Mouse (Mus musculus) cerebellum, postnatal 14 days (tissue): Measurements from ENCODE around the gene Ggt7.
"Not testable (repeated sequence)": the region's sequence is repeated elsewhere in the genome, so short reads cannot be mapped to it uniquely, and the experiment has no call there.

Source experiments
- DNase-seq, 2 experiments: peaks; one replicate each; pipeline ENCODE4 v3.0.0; 2021; ENCODE audit warnings: mixed read lengths in 2 of 2

Ggt7 gene

DNA sequence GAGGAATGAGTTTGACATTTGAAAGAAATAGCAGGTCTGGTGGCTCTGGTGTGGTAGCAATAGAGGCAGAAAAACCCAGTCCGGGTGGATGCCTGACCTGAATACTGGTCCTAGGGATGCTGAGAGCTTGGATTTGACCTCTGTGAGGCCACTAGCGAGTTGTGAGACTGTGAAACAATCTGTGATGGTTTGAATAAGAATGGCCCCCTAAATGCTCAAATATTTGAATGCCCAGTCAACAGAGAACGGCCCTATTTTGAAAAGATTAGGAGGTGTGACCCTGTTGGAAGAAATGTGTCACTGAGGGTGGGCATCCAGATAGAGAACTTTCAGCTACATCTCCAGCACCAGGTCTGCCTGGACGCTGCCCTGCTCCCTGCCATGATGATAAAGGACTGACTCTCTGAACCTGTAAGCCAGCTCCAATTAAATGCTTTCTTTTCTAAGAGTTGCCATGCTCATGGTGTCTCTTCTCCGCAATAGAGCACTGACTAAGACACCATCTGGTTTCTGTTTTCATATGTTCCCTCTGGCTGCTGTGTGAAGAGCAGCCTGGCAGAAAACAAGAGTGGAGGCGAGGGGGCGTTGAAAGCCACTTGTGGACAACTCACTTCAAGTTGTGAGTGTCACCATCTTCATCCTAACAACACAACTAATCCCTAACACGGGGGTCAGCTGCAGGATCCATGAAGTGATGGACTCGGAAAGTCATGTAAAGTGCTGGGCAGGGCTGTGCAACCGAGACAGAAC is 10.1 kb downstream of the Ggt7 start:
- DNase-seq, result no peak

DNA sequence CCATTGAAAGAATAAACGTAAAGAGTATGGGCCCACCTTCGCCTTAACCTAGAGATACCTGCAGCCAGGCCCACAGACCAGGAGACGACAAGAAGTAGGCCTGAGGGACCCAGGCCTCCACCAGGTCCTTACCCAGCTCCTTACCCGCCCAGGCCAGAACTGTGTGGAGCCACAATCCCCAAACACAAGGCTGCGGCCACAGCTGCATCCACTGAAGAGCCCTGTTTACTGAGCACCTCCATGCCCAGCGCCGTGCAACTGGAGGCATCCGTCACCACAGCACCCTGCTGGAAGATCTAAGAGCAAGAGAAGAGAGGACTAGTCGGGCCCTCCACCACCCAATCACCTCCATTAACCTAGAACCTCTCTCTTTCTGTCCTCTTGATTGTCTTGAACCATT is 12.2 kb downstream of the Ggt7 start:
- no peak for DNase-seq

DNA sequence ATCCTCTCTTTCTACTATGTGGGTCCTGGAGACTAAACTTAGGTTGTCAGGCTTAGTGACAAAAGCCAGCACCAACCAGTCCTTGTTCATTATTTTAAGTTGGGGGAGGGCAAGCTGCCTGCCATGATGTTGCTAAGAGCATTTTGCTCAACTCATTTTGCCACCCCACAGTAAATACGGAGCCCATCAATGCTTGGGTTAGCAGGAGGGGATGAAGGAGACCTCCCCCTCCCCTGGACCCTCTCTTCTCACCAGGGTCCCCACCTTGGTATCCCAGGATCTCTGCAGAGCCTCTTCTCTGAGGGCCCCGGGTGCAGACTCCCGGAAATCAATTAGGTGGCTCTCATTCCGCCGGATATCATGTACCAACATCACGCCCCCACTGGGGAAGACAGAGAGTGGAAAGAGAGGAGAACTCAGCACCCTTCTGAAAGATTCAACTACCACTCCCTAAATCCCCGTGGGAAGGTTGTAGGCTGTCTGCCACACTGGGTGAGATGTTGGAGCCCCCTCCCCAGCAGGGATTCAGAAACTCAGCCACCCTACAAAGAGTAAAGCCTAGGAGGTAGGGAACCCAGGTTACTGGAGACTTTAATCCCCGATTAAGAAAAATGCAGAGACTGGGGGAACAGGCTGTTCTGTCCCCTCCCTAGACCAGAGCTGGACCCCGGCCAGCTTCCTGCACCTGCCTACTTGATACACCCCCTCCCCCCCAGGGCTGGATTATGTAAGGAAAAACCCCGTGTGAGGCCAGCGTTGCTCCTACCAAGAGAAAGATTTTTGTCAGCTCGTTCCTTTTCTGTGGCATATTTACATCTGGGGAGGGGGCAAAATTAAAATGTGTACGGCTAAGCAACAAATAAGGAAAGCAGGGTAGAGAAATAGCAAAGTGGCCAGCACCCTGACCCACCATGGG is 13.3 kb downstream of the Ggt7 start:
- DNase-seq, result peak; percentile 42 to 66

DNA sequence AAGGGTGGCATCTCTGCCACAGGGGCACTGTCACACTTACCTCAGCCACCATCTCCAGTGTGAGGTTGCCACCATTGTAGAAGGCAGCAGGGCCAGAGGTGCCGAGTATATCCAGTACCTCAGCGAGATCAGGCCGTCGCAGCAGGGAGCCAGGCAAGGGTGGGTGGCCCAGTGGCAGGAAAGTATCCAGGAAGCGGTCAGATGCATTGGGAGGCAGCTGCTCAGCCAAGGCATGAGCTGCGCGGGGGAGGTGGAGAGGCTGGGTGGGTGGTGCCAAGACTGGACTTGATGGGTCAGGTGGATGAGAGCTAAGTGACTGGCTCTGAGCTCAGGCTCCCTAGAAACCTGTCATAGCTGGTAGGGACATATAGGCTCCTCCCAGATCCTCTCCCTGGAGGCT is 15.4 kb downstream of the Ggt7 start:
- DNase-seq, result no peak

DNA sequence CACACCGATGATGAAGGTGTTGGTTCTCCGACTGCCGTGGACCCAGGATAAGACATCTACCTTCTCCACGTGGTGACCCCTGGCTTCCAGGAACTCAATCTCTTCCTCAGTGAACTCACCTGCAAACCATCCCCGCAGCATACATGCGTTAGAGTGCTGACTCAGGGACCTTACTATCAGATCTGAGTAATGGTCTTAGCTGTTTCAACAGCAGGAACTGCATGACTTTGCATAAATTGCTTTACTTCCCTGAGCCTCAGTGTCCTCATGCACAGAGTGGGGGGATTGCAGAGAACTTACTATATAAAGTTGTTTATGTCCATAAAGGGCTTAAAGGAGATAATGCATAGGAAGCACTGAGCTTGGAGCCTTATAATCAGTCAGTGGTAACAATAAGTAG is 27.0 kb downstream of the Ggt7 start:
- DNase-seq, result no peak

DNA sequence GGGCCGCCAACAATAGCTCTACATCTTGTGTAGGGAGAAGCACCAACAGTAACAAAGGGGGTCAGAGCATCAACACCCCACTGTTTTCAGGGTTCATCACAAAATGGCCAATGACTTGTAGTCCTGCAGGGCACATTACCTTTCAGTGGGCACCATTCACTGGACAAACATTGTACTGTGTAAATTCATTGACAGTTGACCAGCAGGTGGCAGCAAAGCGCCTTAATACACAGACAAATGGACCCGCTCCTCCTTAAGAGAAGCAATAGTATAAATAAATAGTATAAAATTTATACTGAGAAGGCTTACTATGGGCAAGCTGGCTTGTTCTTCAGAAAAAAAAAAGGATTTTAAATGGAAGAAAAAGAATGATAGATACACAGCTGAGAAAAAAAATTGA is 36.0 kb downstream of the Ggt7 start:
- peak; percentile 70 to 83 for DNase-seq

DNA sequence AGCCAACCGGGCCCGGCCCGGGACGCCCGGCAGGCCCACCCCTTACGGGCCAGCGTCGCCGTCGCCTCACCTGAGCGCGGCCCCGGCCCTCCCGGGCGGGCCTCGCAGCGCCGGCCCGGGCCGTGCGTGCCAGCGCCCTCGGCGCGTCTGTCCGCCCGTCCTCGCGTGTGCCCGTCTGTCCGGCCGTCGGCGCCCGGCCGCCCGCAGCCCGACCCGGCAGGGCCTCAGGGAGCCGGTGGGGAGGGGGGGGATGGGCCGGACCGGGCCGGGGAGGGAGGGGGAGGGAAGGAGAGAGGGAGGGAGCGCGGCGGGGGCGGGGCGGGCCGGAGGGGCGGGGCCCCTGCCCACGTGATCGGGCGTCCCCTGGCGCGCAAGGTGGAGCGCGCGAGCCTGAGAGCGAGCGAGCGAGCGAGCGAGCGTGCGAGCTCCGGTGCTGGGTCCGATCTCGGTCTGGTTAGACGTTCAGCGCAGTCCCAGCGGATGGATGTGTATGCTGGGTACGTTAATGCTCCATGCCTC is 44.4 kb downstream of the Ggt7 start, which contains the start of gene Ncoa6:
TSS of gene Ncoa6 (minus strand) at position 325 of the 519 bp plus-strand sequence.
- peak; percentile 88 for DNase-seq

DNA sequence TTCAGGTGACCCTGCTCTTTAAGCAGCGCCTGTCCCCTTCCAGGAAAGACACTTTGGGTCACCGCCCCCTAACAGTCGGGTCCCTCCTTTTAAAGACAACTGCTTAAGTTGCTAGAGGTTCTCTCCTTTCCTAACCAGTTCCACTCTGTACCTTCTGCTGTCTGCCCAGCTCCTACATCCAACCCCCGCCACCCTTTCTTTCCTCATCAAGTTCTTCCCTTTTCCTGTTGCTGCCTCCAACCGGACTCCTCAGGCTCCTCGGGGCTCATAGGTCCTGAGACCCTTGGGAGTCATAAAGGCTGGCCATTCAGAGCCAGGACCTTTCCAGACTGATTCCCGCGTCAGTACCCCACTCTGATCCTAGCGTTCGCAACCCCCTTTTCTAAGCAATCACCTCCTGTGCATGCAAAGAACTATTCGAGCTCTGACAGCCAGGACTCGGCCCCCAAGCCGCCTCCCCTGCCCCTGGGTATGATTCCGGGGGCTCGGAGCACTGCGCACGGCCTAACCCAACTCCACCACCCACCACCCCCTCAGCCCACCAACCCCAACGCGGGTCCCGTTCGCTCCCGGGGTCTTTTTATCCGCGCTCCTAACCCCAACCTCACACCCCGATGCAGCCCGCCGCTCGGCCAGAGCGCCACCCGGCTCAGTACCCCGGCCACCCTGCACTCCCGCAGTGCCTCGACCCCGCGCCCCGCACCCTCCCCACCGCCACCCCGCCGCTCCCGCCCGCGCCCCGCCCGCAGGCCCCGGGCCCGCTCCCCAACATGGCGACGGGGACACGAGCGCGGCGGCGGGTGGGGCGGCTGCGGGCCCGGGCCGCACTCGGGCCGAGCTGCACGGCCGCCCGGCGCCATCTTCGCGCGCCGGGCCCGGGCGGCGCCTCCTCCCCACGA is 45.1 kb downstream of the Ggt7 start:
- peak; percentile 56 to 61 for DNase-seq

DNA sequence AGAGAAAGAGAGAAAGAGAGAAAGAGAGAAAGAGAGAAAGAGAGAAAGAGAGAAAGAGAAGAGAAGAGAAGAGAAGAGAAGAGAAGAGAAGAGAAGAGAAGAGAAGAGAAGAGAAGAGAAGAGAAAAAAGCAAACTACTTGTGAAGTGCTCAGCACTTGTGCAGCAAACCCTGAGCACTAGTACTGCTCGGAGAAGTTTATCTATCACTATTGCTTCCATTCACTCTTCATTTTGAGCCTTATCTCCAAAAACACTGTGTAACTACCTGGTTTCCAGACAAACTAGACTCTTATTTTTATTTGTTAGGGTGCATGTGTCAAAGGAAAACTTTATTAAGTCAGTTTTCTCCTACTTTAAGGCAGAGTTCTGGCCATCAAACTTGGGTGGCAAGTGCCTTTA is 51.2 kb downstream of the Ggt7 start:
- no peak for DNase-seq

DNA sequence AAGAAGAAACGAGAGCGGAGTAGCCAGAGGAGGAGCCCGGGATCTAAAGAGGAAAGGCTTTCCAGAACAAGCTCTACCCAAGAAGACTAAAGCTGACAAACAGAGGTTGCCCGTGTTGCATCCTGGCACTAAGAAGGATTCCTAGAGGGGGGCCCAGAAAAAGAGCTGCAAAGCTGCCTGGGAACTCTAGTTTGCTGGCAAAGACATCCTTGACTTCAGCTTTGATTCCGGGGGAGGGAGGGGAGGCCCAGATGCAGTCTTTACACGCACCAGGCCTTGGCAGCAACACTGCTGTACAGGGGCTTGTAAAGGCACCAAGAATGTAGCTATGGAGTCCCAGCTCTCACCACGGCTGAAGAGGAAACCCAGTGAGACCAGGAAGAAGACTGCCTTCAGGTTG is 64.4 kb downstream of the Ggt7 start:
- DNase-seq, result peak; percentile 6 to 18

DNA sequence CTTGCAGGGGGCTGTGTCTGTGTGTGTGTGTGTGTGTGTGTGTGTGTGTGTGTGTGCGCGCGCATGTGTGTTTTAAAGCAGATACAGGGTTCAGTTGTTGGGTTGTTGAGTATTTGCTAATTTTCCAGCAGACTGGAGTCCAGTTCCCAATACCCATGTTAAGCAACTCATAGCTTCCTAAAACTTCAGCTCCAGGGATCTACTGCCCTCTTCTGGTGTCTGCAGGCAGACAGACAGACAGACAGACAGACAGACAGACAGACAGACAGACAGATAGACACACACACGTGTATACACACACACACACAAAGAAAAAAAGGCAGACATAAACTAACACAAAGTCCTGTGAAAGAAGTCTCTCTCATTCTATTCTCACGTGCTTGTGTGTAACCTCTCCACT is 66.8 kb downstream of the Ggt7 start:
- no peak for DNase-seq

DNA sequence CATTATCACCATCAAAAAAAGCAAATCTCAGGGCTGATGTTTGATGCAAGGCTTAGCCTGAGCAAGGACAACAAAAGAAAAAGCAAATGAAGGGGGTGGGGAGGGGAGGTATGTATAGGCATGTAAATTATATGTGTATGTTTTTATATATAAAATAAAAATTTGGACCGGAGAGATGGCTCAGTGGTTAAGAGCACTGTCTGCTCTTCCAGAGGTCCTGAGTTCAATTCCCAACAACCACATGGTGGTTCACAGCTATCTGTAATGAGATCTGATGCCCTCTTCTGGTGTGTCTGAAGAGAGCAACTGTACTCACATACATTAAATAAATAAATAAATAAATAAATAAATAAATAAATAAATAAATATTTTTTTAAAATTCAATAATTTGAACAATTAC is 70.1 kb downstream of the Ggt7 start:
- DNase-seq, result not testable (repeated sequence)

DNA sequence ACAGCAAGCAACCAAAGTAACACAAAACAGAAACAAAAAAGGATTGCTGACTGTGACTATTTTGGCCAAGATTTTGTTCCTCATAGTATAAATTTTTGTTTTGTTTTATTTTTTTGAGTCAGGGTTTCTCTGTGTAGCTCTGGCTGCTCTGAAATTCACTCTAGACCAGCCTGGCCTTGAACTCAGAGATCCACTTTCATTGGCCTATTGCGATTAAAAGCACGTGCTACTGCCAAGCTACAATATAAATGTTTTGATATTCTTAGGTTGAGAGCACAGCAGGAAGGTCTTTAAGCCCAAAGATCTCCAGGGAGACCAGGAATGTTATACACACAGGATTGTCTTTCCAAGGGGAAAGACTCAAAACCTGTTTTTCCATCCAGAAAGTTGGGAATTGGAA is 74.6 kb downstream of the Ggt7 start:
- DNase-seq, result no peak

DNA sequence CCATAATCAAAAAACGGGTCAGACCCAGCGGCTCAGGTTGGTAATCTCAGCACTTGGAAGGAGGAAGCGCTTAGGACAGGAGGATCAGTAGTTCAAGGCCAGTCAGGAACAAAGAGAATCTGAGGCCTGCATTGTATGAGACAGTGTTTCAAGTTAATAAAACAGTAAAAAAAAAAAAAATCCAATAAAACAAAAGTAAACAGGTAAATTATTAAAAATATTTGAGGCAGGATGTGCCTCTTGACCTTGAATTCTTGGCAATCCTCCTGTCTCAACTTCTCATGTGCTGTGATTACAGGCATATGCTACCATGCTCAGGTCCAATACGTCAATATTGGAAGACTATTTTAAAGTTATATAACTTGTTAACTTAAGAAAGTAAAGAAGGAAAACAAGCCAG is 75.1 kb downstream of the Ggt7 start:
- no peak for DNase-seq
